Mouse (Mus musculus) heart, postnatal 0 days (tissue): ENCODE measurements around the gene Sema3c.

ENCODE experiments used
- CTCF ChIP-seq: IDR thresholded peaks from 2 replicates; pipeline ENCODE4 v1.5.1; 2016; ENCODE audit warnings: antibody characterized with exemption, control low read depth, low read depth
- EP300 ChIP-seq: IDR thresholded peaks from 2 replicates; pipeline ENCODE4 v1.6.1; 2016; ENCODE audit warnings: antibody characterized with exemption, low read depth

- TF ChIP-seq CTCF (no peak), EP300 (no peak)
Measured at GRCm38 (mm10) chr5:17622564-17622963, 48.5 kb downstream of the Sema3c start.
